Mouse (Mus musculus) megakaryocyte, adult 5-6 weeks (primary cell): ENCODE results near the gene Gm8281. TPM values are rescaled to one million over a fixed set of nuclear protein-coding genes. Genes with fewer than 3 reads are reported as not detected.
"Not testable (repeated sequence)": the region's sequence is repeated elsewhere in the genome, so short reads cannot be mapped to it uniquely, and the experiment has no call there.

Source experiments
- ATAC-seq: 2 replicates; pipeline ENCODE4 v1.8.0; 2016; ENCODE audit warnings: mild to moderate bottlenecking, inconsistent platforms; ENCODE audit not compliant: poor library complexity, severe bottlenecking
- total RNA-seq, 2 experiments: library from RNA; stranded (forward) in 1 of 2; stranded (reverse) in 1 of 2; fragments of 153-499, 151-499 nt in 1 of 2; fragments of 221-1000, 200-1000 nt in 1 of 2; gene quantifications; 2 replicates each; pipeline versions ENCODE4 v1.2.3 to v1.2.4; 2015 to 2017

Gm8281 gene
- total RNA-seq (2015) (not detected in 2 replicates), total RNA-seq (2017) (not detected in 2 replicates)

DNA sequence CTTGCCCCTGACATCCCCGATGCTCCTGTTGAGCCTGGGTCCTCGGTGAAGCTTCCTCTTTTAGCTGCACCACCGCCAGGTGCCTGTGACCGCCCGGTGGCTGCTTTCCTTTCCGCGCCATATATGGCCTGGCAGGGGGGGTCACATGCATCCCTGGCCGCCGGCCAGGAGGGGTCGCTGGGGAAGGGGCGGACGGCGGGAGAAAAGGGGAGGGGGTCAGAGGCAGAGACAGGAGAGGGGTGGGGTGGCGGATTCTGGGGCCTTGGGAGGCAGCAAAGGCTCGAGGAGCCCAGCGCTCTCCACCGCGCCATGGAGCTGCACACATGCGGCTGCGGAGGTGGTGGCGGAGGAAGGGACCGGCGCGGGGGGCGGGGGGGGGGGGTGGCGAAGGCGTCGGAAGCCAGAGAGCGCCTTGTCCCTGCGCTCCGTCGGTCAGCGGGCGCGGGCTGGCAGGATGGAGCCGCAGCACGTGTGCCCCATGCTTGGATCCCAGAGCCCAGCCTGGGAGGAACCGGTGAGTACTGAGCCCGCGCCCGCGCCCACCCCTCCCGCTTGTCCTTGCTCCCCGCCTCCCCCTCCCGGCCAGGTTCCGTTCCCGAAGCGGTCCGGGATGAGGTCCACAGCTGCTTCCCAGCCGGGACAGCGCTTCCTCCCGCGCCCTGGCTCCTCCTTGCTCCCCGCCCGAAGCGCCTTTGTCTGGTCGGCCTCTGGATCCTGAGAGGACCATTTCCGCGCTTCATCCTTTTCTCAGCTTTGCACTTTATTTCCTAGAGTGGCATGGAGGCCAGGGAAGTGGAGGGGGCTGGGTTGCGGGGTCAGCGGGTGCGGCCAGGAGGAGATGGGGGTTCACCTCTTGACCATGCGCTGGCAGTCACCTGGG is at the start of gene Gm8281:
TSS of gene Gm8281 (plus strand) at position 430 of the 880 bp plus-strand sequence.
- not testable (repeated sequence) for ATAC-seq

DNA sequence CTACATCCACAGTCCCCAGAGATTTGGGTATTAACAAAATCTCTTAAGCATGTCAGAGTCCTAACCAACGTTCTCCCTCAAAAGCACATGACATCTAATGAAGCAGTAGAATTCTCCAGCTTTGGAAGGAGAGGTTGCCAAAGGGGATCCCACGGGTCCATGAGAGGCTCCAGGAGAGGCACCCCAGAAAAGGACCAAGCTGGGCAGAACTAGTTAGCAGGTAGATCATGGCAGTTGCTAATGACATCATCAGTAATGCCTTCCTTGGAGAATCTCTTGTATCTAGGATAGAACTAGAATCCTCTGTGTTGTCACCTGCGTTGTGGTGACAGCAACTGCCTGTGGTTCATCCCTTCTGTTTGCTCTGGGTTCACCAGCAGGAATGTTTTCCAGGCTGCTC is 20.5 kb upstream of the Gm8281 start, which contains the start of gene 4930555G01Rik:
TSS of gene 4930555G01Rik (plus strand) at position 301 of the 400 bp plus-strand sequence.
- ATAC-seq, result not testable (repeated sequence)

DNA sequence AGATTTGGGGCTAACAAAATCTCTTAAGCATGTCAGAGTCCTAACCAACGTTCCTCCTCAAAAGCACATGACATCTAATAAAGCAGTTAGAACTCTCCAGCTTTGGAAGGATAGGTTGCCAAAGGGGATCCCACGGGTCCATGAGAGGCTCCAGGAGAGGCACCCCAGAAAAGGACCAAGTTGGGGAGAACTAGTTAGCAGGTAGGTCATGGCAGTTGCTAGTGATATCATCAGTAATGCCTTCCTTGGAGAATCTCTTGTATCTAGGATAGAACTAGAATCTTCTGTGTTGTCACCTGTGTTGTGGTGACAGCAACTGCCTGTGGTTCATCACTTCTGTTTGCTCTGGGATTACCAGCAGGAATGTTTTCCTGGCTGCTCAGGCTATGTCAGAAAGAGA is 60.4 kb downstream of the Gm8281 start, which contains the start of gene Gm8279:
TSS of gene Gm8279 (plus strand) at position 301 of the 400 bp plus-strand sequence.
- ATAC-seq, result not testable (repeated sequence)

Other genes starting within 250 kb of the Gm8281 start
- not detected in 2 replicates for gene Gm3269, start 232.9 kb upstream of the Gm8281 start, total RNA-seq (2015)
- not detected in 2 replicates for gene Gm3269, start 232.9 kb upstream of the Gm8281 start, total RNA-seq (2017)
- not detected in 2 replicates for gene Gm3264, start 215.5 kb upstream of the Gm8281 start, total RNA-seq (2015)
- gene Gm3264, start 215.5 kb upstream of the Gm8281 start, total RNA-seq (2017), result not detected in 2 replicates
- not detected in 2 replicates for gene Gm3278, start 178.6 kb upstream of the Gm8281 start, total RNA-seq (2015)
- not detected in 2 replicates for gene Gm3278, start 178.6 kb upstream of the Gm8281 start, total RNA-seq (2017)
- gene Gm8297, start 87.1 kb upstream of the Gm8281 start, total RNA-seq (2015), result not detected in 2 replicates
- not detected in 2 replicates for gene Gm8297, start 87.1 kb upstream of the Gm8281 start, total RNA-seq (2017)
- gene Gm3298, start 55.1 kb upstream of the Gm8281 start, total RNA-seq (2015), result not detected in 2 replicates
- gene Gm3298, start 55.1 kb upstream of the Gm8281 start, total RNA-seq (2017), result not detected in 2 replicates
- not detected in 2 replicates for gene 4930555G01Rik, start 20.4 kb upstream of the Gm8281 start, total RNA-seq (2015)
- gene 4930555G01Rik, start 20.4 kb upstream of the Gm8281 start, total RNA-seq (2017), result not detected in 2 replicates
- not detected in 2 replicates for gene Gm8279, start 60.5 kb downstream of the Gm8281 start, total RNA-seq (2015)
- not detected in 2 replicates for gene Gm8279, start 60.5 kb downstream of the Gm8281 start, total RNA-seq (2017)
- not detected in 2 replicates for gene Gm3317, start 93.5 kb downstream of the Gm8281 start, total RNA-seq (2015)
- not detected in 2 replicates for gene Gm3317, start 93.5 kb downstream of the Gm8281 start, total RNA-seq (2017)
- gene Gm8271, start 114.8 kb downstream of the Gm8281 start, total RNA-seq (2015), result not detected in 2 replicates
- not detected in 2 replicates for gene Gm8271, start 114.8 kb downstream of the Gm8281 start, total RNA-seq (2017)
- not detected in 2 replicates for gene Gm3526, start 189.5 kb downstream of the Gm8281 start, total RNA-seq (2015)
- gene Gm3526, start 189.5 kb downstream of the Gm8281 start, total RNA-seq (2017), result not detected in 2 replicates